Mouse (Mus musculus): Measurements from ENCODE around the gene Cyb561d2. TPM values are rescaled to one million over a fixed set of nuclear protein-coding genes. Genes with fewer than 3 reads are reported as not detected.

Gene Cyb561d2
- total RNA-seq, 1 experiment from 2014 or later: 13.7 TPM

DNA sequence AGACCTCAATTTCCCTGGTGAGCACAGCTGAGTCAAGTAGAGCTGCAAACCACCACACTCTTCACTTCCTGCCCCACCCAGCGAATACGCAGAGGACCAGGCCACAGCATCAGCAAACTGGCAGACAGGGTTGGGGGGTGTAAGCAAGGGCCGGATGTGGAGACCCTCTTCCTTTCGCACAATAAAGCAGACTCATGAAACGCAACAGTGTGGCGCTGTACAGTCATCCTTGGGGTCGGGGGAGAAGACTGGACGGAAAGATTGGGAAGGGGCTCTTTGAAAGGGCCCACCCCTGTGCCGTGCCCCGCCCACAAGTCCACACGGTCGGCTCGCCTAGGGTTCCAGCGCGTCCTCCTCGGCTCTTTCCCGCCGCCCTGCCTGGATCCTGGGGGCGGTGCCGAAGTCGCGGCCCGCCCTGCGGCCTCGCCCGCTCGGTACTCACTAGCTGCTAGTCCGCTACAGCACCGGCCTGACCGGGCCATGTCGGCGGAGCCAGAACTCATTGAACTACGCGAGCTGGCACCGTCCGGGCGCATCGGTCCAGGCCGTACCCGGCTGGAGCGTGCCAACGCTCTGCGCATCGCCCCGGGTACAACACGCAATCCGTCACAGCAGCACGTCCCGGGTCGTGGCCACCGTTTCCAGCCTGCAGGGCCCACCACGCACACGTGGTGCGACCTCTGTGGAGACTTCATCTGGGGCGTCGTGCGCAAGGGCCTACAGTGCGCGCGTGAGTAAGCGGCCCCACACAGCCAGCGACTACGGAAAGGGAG, 9.3 kb upstream of the Cyb561d2 start, which contains the start of gene Rassf1:
Gene Rassf1 (plus strand): TSS at position 439 of the 773 bp plus-strand sequence.
- ATAC-seq (replicated peaks; ENCODE audit: low read depth, poor library complexity, severe bottlenecking): peak; percentile 27

DNA sequence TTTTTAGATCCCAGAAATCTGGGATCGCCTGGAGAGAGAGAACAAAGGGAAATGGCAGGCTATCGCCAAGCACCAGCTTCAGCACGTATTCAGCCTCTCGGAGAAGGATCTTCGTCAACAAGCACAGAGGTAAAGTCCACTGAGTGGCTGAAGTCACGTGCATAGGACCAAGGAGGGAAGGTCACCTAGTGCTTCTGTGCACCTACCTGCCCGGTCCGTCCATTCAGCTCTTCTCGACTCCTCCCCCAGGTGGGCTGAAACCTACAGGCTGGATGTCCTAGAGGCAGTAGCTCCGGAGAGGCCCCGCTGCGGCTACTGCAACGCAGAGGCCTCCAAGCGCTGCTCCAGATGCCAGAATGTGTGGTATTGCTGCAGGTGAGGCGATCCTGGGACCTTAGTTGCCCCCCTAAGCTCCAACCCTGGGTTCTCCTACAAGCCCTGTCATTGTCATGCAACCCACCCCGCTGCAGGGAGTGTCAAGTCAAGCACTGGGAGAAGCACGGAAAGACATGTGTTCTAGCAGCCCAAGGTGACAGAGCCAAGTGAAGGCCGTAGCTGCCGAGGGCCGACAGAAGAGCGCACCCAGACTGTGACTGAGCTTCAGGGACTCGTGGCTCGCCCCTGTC, 8.6 kb upstream of the Cyb561d2 start:
- ATAC-seq (replicated peaks; ENCODE audit: low read depth, poor library complexity, severe bottlenecking): no peak

DNA sequence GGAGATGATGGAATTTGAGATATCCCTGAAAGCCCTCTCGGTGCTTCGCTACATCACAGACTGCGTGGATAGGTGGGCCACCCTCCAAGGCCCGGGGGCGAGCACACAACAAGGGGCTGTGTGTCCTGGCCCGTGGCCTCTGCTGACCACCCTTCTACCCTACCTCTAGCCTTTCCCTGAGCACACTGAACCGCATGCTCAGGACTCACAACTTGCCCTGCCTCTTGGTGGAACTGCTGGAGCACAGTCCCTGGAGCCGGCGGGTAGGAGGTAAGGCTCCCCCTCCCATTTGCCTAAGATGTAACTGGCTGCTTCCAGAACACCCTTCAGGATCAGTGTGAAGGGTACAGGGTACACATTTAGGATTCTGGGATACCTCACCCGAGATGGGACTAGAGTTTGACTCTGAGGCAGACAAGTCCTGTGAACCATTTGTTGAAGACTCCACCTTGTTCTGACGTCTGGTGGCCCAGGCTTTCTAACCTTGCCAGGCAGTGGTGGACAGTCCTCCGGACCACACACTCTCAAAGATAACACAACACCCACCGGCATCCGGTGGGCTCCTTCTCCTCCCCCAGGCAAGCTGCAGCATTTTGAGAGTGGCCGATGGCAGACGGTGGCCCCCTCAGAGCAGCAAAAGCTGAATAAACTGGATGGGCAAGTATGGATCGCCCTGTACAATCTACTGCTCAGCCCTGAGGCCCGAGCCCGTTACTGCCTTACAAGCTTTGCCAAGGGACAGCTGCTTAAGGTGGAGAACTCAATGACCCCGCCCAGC, 7.5 kb upstream of the Cyb561d2 start:
- no peak for ATAC-seq (replicated peaks; ENCODE audit: low read depth, poor library complexity, severe bottlenecking)

DNA sequence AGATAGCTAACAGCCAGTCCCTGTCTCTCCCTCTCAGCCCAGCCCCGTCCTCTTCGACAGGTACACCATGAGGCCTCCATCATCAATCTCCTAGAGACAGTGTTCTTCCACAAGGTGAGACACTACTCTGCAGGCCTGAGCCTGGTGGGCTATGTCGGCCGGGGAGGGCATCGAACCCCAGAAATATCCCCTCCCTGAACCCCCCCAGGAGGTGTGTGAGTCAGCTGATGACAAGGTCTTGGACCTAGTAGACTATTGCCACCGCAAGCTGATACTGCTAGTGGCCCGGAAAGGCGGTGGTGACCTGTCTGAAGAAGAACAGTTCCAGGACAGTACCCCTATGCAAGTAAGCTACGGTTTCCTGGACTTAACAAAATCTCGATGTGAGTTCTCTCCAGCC, 6.8 kb upstream of the Cyb561d2 start:
- no peak for ATAC-seq (replicated peaks; ENCODE audit: low read depth, poor library complexity, severe bottlenecking)

DNA sequence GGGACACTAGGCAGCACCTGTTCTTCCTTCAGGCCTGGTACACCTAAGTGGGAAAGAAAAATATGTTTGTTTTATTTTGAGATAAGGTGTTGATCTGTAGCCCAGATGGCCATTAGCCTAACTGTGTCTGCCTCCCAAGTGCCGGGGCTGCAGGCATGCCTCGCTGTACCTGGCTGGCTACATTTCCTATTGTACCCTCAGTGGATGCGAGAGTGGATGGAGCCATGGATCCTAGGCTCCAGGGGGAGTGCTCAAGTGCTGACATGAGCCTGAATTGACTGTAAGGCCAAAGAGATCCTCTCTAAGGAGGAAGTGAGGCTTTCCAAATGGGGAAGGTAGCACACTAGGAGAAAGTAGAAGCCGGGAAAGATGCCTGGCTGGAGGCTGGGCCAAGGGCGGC, 6.0 kb upstream of the Cyb561d2 start:
- ATAC-seq (replicated peaks; ENCODE audit: low read depth, poor library complexity, severe bottlenecking): no peak

DNA sequence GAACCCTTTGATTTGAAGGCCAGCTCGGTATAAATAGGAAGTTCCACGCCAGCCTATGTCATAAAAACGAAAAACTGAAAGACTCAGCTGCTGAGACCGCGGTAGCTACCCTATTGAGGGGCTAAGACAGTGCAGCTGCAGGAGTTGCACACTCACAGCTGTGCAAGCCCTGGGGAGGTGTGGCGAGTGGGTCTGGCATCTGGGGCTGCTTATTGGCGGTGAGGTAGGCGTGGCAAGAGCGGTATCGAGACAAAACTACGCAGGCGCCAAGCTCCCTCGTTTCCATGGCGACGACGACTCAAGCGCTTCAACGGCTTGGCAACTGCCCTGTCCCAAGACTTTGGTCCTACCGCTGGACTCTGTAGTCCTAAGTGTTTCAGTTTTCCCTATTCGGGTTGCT, 5.0 kb upstream of the Cyb561d2 start, which contains the start of gene Zmynd10:
Gene Zmynd10 (plus strand): TSS at position 273 of the 400 bp plus-strand sequence.
- ATAC-seq (replicated peaks; ENCODE audit: low read depth, poor library complexity, severe bottlenecking): peak; percentile 66

DNA sequence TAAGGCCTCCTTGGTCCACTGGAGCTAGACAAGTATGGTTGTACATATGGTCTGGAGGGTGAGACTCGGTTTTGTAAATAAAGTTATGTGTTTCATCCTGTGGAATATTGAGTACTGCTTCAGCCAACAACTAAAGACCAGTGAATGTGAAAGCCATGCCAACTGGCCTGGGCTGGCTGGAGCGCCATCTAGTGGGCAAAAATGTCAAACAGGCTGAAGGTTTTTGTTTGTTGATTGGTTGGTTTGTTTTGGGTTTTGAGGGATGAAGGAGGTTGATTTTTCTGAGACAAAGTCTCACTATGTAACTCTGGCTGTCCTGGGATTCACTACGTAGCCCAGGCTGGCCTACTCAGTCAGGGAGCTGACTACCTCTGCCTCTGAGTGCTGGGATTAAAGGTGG, 3.6 kb upstream of the Cyb561d2 start:
- no peak for ATAC-seq (replicated peaks; ENCODE audit: low read depth, poor library complexity, severe bottlenecking)

DNA sequence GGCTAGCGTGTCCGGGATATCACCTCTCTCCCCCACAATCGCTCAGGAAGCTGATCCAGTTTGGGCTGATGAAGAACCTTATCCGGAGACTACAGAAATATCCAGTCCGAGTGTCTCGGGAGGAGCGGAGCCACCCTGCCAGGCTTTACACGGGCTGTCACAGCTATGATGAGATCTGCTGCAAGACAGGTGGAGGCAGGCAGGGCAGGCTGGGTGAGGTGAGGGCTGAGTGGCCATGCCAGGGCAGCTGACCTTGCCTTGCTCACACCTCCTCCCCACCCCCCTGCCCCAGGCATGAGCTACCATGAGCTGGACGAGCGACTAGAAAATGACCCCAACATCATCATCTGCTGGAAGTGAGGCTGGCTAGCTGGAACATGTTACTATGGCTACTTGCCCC, 3.2 kb upstream of the Cyb561d2 start:
- no peak for ATAC-seq (replicated peaks; ENCODE audit: low read depth, poor library complexity, severe bottlenecking)

DNA sequence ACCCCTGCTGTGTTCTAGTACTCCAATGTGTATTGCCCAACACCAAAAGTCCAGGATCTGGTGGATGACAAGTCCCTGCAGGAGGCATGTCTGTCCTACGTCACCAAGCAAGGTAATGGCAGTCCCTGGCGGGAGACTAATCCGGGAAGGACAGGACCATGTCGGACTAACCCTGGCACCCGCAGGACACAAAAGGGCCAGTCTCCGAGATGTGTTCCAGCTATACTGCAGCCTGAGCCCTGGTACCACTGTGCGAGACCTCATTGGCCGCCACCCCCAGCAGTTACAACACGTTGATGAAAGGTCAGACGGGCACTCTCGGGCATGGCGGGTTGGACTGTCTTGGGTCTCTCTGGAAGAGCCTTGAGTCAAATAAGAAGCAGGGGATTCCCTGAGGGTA, 2.7 kb upstream of the Cyb561d2 start:
- no peak for ATAC-seq (replicated peaks; ENCODE audit: low read depth, poor library complexity, severe bottlenecking)

DNA sequence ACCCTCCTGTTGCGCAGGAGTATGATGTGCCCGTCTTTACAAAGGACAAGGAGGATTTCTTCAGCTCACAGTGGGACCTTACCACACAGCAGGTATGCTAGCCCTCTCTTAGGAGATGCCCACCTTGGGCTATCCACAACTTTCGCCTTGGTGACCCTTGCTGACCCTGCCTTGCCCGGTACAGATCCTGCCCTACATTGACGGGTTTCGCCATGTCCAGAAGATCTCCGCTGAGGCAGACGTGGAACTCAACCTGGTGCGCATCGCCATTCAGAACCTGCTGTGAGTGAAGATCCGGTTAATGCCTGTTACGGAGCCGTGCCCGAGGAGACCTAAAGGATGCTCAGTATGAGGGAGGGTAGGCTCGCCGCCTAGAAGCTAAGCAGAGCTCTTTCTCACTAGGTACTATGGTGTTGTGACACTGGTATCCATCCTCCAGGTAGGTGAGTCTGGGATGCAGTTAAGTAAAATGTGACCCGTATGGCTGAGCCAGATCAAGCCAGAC, 2.3 kb upstream of the Cyb561d2 start:
- ATAC-seq (replicated peaks; ENCODE audit: low read depth, poor library complexity, severe bottlenecking): no peak

DNA sequence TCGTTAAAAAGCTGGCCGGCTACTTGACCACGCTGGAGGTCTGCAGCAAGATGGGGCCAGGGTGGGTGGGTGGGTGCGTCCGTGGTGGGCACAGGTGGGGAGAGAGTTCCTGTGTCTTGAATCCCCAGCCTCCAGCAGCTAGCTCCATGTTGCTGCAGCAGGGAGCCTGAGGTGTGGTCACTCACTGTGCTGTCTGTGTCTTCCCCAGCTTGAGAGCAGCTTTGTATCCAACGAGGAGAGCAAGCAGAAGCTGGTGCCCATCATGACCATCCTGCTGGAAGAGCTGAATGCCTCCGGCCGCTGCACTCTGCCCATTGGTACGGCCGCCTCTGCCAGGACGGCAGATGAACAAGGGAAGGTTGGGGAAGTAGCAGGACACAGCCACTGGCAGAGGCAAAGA, 1.3 kb upstream of the Cyb561d2 start:
- ATAC-seq (replicated peaks; ENCODE audit: low read depth, poor library complexity, severe bottlenecking): no peak

DNA sequence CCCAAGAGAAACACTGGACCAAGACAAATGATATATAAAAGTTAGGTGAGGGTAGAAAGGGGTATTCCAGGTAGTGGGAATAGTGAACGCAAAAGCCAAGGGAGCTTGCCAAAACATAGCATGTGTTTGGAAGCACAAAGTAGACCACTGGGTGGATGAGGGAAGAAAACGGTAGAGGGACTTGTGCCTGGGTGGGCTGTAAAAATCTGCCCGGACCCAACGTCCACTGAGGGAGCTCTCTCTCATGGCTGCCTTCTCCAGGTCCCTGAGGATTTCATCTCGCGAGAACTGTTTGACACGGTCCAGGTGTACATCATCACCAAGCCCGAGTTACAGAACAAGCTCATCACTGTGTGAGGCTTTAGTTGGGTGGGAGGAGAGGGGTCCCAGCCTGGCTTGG, 728 bp upstream of the Cyb561d2 start:
- ATAC-seq (replicated peaks; ENCODE audit: low read depth, poor library complexity, severe bottlenecking): no peak

DNA sequence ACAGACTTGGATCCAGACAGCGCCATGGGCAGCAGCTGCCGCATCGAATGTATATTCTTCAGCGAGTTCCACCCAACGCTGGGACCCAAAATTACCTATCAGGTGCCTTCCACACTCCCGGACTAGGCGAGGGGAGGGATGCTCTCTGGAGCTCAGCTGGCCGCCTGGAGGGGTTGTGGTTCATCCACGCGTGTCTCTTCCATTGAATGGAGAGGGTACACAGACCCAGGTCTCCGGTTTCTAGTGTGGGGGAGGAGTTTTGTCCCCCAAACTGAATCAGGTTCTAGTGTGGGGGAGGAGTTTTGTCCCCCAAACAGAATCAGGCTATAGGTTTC, 326 bp upstream of the Cyb561d2 start:
- ATAC-seq (replicated peaks; ENCODE audit: low read depth, poor library complexity, severe bottlenecking): 0 out of 2 replicates have a peak, but pooled peaks have one; percentile 1

DNA sequence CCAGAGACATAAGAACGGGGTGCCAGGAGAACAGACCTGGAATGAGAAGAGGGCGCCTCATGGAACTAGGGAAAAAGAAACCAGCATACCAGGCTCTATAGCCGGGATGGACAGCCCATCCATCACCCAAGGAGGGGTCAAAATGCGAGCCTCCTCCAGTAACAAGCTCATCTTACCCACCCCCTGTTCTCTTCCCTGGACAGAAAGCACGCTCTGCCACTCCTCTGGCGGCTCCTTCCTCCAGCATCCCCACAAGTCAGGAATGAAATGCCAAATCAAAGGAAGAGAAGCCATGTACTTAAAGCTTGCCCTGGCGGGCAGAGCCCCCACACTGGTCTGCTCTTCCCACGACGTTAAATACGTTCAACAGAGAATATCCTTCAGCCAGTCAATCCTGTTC, 988 bp downstream of the Cyb561d2 start:
- ATAC-seq (replicated peaks; ENCODE audit: low read depth, poor library complexity, severe bottlenecking): no peak

DNA sequence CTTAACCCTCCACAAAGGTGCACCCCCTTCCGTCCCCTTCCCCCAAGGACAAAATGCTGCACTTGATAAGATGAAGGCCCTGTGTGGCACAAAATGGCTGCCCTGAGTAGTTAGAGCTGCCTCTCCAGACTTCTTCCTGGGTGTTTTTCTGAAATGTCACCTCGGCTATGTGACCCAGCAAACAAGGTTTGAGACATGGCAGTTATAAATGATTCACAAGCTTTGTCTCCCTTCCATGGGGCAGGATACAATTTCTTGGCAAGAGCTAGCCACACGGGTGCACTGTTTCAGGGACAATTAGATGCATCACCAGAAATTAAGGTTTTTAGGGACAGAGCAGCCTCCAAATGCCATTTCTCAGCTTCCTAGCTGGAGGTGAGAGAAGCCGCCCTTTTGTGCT, 1.6 kb downstream of the Cyb561d2 start:
- no peak for ATAC-seq (replicated peaks; ENCODE audit: low read depth, poor library complexity, severe bottlenecking)

DNA sequence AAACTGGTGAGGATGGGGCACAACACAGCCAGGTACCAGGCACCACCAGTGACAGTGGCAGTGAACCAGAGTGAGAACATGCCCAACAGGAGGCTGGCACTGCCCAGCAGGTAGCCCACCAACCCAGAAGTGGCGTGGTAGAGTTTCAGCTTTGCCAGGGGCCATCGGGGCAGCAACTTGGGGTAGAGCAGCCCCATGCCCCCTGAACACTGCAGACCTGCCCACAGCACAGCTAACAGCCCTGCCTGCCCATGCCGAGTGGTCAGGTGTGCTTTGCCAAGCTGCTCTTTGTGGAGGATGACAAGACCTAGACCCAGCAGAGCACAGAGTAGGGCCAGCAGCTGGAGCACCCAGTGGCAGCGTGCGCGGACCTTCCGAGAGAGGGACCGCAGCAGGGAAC, 2.1 kb downstream of the Cyb561d2 start:
- ATAC-seq (replicated peaks; ENCODE audit: low read depth, poor library complexity, severe bottlenecking): no peak

DNA sequence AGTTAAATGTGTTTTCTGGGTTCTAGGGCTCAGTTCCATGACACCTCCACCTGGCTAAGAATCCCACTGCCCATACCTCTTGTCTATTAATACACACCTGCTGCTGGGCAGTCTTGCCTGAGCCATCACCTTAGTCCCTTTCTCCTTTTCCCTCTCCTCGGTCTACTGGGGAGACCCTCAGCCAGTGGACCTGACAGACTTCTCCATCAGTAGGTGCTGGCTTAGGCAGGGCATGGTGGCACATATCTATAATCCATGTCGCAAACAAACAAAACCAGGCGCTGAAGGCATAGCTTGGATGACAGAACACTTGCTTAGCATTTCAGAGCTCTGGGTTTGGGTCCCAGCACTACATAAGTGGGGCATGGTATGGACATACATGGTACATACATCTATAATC, 3.3 kb downstream of the Cyb561d2 start:
- ATAC-seq (replicated peaks; ENCODE audit: low read depth, poor library complexity, severe bottlenecking): no peak

DNA sequence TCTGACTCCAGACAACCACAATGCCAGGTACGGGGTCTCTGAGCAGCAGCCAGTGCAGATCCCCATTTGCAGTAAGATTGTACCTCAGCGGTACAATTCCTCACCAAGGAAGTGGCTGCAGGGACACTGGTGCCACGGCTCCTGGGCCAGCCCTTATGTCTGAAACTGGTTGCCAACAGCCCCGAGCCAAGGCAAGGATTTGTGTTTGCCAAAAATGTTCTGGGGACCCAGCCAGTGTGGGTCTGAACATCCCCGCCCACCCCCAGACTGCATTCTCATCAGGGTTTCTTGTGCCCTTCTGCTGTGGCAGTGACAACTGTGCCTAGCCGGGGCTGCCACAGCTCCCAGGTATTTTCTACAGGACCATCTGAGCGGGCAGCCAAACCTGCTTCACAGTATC, 3.8 kb downstream of the Cyb561d2 start:
- no peak for ATAC-seq (replicated peaks; ENCODE audit: low read depth, poor library complexity, severe bottlenecking)

DNA sequence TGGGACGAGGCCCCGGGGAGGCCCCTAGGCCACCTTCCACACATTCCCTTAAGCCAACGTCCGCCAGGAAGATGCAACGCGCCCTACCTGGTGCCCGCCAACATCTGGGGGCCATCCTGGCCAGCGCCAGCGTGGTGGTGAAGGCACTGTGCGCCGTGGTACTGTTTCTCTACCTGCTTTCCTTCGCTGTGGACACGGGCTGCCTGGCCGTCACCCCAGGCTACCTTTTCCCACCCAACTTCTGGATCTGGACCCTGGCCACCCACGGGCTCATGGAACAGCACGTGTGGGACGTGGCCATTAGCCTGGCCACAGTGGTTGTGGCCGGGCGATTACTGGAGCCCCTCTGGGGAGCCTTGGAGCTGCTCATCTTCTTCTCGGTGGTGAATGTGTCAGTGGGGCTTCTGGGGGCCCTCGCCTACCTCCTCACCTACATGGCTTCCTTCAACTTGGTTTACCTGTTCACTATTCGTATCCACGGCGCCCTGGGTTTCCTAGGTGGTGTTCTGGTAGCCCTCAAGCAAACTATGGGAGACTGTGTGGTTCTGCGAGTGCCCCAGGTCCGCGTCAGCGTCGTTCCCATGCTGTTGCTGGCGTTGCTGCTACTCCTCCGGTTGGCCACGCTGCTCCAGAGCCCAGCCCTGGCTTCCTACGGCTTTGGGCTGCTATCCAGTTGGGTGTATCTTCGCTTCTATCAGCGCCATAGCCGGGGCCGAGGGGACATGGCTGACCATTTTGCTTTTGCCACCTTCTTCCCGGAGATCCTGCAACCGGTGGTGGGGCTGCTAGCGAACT, 7.4 kb downstream of the Cyb561d2 start:
- ATAC-seq (replicated peaks; ENCODE audit: low read depth, poor library complexity, severe bottlenecking): peak; percentile 52; the same call in 1 of the 2 replicates

DNA sequence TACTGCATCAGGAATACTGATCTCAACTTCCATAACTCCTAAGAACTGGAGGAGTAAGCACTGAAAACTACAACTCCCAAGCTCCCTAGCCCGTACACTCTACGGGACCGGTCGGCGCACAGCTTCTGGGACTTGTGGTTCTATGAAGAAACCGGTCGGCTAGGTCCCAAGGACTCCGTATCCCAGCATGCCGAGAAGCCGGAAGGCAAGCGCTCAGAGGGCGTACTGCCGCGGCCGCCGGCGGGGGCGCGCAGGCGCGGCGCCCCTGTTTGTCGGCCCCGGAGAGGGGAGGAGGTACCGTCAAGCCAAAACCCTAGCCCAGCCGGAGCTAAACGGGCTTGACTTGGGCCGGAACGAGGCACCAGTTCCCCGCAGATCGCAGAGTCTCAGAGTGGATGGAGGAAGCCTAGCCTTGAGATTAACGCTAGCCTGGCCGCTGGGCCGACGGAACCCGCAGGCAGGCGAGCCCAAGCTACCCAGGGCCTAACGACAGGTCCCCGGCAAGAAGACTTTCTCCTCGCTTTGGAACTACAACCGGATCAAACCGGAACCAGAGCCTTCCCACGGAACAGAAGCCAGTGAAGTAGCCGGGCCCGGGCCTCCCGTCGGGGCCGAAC, 8.1 kb downstream of the Cyb561d2 start, which contains the start of gene Tmem115:
Gene Tmem115 (plus strand): TSS at position 155 of the 617 bp plus-strand sequence.
- peak; percentile 95 for ATAC-seq (replicated peaks; ENCODE audit: low read depth, poor library complexity, severe bottlenecking)

All from common myeloid progenitor, adult 5-6 weeks (primary cell).